Mouse (Mus musculus) megakaryocyte, adult 5-6 weeks (primary cell): ENCODE measurements around the gene Tmem199. TPM values are rescaled to one million over a fixed set of nuclear protein-coding genes. Genes with fewer than 3 reads are reported as not detected.
A peak's percentile ranks its signal among the peaks of the same experiment; 100 is the strongest.

ENCODE experiments used
- ATAC-seq: 2 replicates; pipeline ENCODE4 v1.8.0; 2016; ENCODE audit warnings: mild to moderate bottlenecking, inconsistent platforms; ENCODE audit not compliant: poor library complexity, severe bottlenecking
- total RNA-seq, 2 experiments: library from RNA; stranded (forward) in 1 of 2; stranded (reverse) in 1 of 2; fragments of 153-499, 151-499 nt in 1 of 2; fragments of 221-1000, 200-1000 nt in 1 of 2; gene quantifications; 2 replicates each; pipeline versions ENCODE4 v1.2.3 to v1.2.4; 2015 to 2017

Tmem199 gene
- total RNA-seq, 2 experiments from 2014 or later, result 18.5 to 27.3 TPM

- no peak for ATAC-seq
These were observed 16.7 kb upstream of the Tmem199 start for GRCm38 (mm10) chr11:78528714-78529113.

DNA sequence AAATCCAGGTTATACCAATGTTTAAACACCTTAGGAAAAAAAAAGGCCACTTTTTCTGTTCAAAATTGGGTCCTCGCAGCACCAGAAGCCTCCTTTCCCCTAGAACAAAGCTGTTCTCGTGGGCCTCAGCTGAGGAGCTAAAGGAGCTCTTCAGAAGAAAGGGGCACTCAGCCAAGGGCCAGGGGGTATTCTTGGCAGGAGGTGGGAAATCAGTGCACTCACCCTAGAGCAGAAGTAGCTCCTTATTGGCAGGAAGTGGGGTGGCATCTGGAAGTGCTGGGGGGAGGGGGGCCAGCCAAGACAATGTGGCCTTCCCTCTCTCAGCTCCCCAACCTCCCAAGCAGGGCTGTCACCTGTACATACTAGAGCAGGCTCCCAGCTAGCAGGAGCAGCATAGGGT is 12.9 kb upstream of the Tmem199 start:
- ATAC-seq, result no peak

DNA sequence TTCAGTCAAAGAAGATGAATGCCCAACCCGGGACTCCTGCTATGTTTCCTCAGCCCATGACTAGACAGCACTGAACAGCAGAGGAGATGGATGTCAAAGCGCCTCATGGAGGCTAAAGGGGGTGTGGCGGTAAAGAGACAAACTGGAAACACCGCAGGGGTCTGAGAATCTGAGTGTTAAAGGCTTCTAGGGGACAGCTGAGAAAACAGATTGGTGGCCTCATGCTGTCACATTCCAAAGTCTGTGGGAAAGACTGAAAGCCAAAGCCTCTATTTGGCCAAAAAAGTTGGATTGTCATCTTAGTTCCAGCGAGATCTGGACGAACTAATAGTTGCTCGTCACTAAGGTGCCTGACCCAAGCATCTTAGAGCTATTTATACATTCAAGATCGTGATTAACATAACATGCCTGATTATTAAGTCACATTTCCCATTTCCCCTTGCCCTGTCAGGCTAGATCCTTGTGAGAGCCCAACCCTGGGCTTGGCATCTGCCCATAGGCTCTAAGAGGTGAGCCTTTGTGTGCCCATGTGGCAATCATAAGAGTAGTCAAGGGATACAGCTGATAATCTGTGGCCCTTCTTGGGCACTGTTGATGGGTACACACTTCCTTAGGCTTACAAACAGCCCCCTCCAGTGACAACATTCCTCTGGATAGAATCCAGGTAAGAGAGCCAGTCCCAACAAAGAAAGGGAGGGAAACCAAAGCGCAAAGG is 11.4 kb upstream of the Tmem199 start:
- no peak for ATAC-seq

- ATAC-seq, result no peak
These were observed 10.6 kb upstream of the Tmem199 start for GRCm38 (mm10) chr11:78522481-78522997.

DNA sequence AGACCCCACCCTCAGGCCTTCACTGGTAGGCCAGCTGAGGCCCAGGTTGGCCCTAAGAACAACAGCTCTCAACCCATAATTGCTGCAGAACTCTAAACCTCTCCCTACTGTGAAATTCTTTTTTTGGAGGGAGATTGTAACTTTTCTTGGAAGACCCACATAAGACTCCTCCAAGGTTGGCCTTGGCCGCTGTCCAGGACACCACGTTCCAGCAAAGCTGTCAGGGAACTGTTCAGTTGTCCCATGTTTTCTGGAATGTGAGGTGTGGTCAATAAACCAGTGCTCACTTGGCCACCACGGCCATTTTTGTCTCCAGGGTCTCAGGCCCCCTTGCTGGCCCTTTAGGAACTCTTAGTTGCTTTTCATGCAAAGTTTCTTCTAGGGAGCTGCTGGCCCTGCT is 9.9 kb upstream of the Tmem199 start:
- no peak for ATAC-seq

DNA sequence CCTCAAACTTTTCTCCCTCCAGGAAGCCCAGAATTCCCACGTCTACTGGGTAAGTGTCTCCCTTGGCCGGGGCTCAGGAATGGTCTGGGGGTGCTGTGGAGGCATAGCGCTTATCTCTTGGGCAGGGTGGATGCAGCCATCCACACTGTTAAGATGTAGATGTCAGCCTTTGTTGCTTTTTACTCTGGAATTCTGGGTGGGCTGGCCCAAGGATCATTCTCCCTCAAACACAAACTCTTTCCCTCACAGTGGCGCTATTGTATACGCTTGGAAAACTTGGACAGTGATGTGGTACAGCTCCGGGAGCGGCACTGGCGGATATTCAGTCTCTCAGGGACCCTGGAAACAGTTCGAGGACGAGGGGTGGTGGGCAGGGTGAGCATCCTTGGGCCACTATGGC is 7.0 kb upstream of the Tmem199 start:
- no peak for ATAC-seq

- ATAC-seq, result no peak
These were observed 3.8 kb upstream of the Tmem199 start for GRCm38 (mm10) chr11:78515549-78516325.

DNA sequence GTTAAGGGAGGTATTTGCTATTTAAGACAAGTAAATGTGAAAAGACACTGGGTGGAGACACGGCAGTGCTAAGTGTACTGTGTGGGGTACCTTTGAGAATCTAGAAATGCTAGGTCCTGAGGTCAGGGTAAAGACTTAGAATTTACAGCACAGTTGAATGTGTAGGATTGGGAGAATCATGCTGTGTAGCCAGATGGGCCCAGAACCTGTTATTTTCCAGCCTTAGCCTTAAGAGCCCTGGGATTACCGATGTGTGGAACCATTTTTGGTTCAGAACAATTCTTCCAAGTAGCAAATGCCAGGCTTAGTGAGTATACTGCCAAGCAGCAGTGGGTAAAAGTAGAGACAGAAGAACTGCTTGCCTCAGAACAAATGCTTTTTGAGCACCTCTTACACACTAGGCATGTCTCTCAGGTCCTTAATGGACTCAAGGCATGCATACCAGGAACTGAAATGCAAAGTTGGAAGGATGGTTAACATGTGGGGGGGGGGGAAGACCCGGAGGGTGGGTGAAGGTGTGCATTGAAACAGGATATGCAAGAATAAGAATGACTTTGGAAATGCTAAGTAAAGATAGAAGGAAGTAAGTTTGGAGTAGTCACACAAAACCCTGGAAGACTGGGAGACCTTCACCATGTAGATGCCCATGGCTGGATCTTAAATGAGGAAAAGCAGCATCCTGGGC is 1.3 kb upstream of the Tmem199 start:
- ATAC-seq, result no peak

DNA sequence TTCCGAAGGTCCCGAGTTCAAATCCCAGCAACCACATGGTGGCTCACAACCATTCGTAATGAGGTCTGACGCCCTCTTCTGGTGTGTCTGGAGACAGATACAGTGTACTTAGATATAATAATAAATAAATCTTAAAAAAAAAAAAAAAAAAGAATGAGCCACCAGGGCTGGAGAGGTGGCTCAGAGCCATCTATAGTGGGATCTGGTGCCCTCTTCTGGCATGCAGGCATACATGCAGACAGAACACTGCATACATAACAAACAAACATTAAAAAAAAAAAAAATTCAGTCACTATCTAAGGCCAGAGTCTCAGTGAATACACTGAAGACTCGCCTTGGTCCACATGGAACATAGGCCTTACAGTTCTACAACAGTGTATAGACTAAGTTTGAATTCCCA is 2.8 kb downstream of the Tmem199 start:
- no peak for ATAC-seq

DNA sequence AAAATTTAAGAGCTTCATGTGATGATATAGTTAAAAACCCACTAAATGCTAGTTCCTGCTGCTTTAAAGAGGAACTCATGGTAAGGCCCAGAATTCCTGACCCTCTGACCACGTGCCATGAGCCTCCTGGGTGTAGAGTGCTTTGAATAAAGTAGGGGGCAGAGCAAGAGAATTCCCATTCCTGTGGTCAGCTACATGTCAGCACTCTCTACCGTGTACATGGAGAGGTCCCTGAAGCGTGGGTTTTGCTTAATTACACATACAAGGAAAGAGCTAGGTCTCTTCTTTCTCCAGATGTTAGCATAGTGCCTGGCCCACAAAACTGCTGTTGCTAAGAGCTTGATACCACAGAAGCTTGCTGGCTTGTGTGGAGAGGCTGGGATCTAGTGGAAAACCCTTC is 6.5 kb downstream of the Tmem199 start:
- ATAC-seq, result no peak

- no peak for ATAC-seq
These were observed 8.9 kb downstream of the Tmem199 start, which contains the start of gene Sebox for GRCm38 (mm10) chr11:78502909-78503650. Sebox (plus strand) TSS chr11:78503447.

GRCm38 (mm10) chr11:78501529-78501928 is 10.4 kb downstream of the Tmem199 start:
- no peak for ATAC-seq

DNA sequence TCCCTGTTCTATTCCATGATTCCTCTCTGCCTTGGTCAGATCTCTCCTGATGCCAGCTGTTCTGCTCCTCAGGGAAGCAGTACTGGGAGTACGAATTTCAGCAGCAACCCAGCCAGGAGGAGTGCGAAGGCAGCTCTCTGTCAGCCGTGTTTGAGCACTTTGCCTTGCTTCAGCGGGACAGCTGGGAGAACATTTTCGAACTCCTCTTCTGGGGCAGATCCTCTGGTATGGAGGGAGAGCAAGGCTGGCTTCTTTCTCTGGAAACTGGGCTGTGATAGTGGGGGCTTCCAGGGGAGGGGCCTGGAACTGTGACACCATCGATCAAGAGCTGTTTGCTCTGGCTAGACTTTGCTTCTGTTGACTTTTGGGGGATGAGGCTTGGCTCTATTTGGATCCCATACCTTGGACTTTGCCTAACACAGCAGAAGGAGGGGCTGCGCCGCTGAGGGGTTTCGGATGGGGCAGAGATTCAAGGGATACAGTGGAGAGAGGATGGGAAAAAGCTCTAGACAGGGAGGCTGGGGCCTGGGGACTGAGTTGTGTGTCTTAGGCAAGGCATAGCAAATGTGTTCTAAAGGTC is 11.3 kb downstream of the Tmem199 start:
- no peak for ATAC-seq

- ATAC-seq, result no peak
These were observed 12.4 kb downstream of the Tmem199 start for GRCm38 (mm10) chr11:78499543-78499942.

DNA sequence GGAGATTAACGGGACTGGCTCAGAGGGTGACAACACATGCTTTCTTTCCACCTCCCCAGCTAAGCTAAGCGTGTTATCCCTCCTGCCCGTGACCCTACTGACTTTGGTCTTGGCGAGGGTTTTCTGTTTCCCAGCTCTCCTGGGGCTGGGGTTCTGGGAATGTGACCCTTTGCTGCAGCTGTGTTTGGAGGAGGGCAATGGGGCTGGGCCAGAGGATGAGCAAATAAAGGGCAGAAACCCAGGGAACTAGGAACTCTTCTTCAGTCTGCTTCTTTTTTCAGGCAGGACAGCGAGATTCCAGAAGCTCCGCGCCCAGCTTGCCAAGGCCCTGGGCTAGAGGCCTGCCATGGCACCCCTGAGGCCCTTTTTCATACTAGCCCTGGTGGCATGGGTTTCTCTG is 13.0 kb downstream of the Tmem199 start, which contains the start of gene Vtn:
Gene Vtn, plus strand, starts transcription at position 88 of the 400 bp plus-strand sequence.
- no peak for ATAC-seq

GRCm38 (mm10) chr11:78497544-78498522 is 14.1 kb downstream of the Tmem199 start, which contains the start of gene Sarm1:
Sarm1 (minus strand) TSS chr11:78497754.
- peak; percentile 99 for ATAC-seq

- no peak for ATAC-seq
These were observed 14.9 kb downstream of the Tmem199 start for GRCm38 (mm10) chr11:78497071-78497541.

GRCm38 (mm10) chr11:78495904-78496303 is 16.1 kb downstream of the Tmem199 start:
- no peak for ATAC-seq

DNA sequence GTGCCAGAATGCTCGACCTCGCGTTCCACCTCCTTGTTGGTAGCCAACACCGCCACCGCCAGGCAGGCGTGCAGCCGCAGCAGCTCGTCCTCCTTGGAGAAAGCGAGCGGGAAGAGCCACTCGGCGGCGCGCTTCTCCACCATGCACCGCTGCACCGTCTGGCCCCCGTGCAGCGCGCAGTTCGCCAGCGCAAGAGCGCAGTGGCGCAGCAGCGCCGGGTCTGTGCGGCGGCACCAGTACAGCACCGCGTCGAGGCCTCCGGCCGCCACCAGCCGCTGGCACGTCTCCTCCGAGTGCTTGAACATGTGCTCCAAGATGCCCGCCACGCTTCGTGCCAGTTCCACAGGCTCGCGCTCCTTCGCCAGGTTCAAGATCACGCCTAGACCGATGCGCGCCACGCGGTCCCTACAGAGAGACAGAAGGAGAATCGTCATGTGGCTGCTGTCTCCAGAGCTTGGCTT is 21.2 kb downstream of the Tmem199 start:
- no peak for ATAC-seq
